Mouse (Mus musculus) embryonic fibroblast, embryonic 13.5 days (primary cell): ENCODE results near the gene Gria4.

Experiments used
- CTCF ChIP-seq: IDR thresholded peaks from 2 replicates; pipeline ENCODE4 v1.5.1; 2011; ENCODE audit warnings: mild to moderate bottlenecking, control low read depth, low read length, moderate library complexity, borderline replicate concordance; ENCODE audit not compliant: insufficient read depth
- POLR2A ChIP-seq: IDR thresholded peaks from 2 replicates; pipeline ENCODE4 v1.6.1; 2011; ENCODE audit warnings: low read depth, mild to moderate bottlenecking, control low read depth, low read length, moderate library complexity

GRCm38 (mm10) chr9:4457644-4458043, 338.4 kb downstream of the Gria4 start:
- TF ChIP-seq CTCF (no peak), POLR2A (no peak)
